Comparison of ENCODE assay signal across 24 mouse cellular contexts in genomic region chr4:51679097-51679496, GRCm38 (mm10).
A peak's percentile ranks its signal among the peaks of the same experiment; 100 is the strongest.
DNase-seq lines count a peak whose midpoint lies in the region; ATAC-seq and TF ChIP-seq lines count a peak whose summit lies in the region.
"Had no signal": no experiment of that assay in that cellular context is flagged by ENCODE, and none has a peak within 500 bp of the region (broad histone marks: within the 10 kb centered on the region; RNA-seq: fewer than 3 reads in every experiment).

No protein-coding gene starts in this region.

- no peak overlapping the region for H3K4me2 ChIP-seq in forebrain, embryonic 15.5 days (replicated peaks)
- H3K4me2 ChIP-seq in forebrain, embryonic 12.5 days, result no peak overlapping the region
- H3K4me2 ChIP-seq in forebrain, embryonic 16.5 days (ENCODE audit: low read length), result no peak overlapping the region
- H3K4me2 ChIP-seq: embryonic facial prominence, embryonic 15.5 days; heart, embryonic 13.5 days; hindbrain, embryonic 12.5 days had no signal

- H3K27me3 ChIP-seq in forebrain, embryonic 15.5 days, result no peaks in the 10 kb centered on the region
- no peaks in the 10 kb centered on the region for H3K27me3 ChIP-seq in forebrain, embryonic 12.5 days
- H3K27me3 ChIP-seq in forebrain, embryonic 16.5 days (replicated peaks; ENCODE audit: control insufficient read depth, insufficient read depth, low read length), result no peaks in the 10 kb centered on the region
- no peaks in the 10 kb centered on the region for H3K27me3 ChIP-seq in heart, adult 2 months (ENCODE audit: control insufficient read depth, insufficient read depth, low read length)
- H3K27me3 ChIP-seq: CH12.LX; embryonic facial prominence, embryonic 15.5 days; heart, embryonic 13.5 days; hindbrain, embryonic 12.5 days; Patski had no signal

- no peak overlapping the region for H3K4me3 ChIP-seq in forebrain, embryonic 15.5 days
- H3K4me3 ChIP-seq in forebrain, embryonic 12.5 days (replicated peaks), result no peak overlapping the region
- H3K4me3 ChIP-seq in forebrain, embryonic 16.5 days (replicated peaks; ENCODE audit: low read length), result no peak overlapping the region
- H3K4me3 ChIP-seq in heart, adult 2 months, result no peak overlapping the region
- H3K4me3 ChIP-seq: embryonic facial prominence, embryonic 15.5 days; erythroblast, embryonic 14.5 days; gastrocnemius, adult 2 months; heart, embryonic 13.5 days; hindbrain, embryonic 12.5 days had no signal

- no peak for TF ChIP-seq POLR2A in heart, adult 2 months (IDR thresholded peaks at IDR 0.05; ENCODE audit: insufficient read depth, low read depth, low read length)

- WGBS in forebrain, embryonic 15.5 days, result 33% methylated on average over 2 of the region's 2 CpGs
- 66% methylated on average over 2 of the region's 2 CpGs for WGBS in forebrain, embryonic 12.5 days
- 31% methylated on average over 2 of the region's 2 CpGs for WGBS in forebrain, embryonic 16.5 days
- 28% methylated on average over 2 of the region's 2 CpGs for WGBS in heart, adult 2 months

- H3K9ac ChIP-seq in forebrain, embryonic 15.5 days (replicated peaks), result no peak overlapping the region
- H3K9ac ChIP-seq in forebrain, embryonic 12.5 days, result no peak overlapping the region
- no peak overlapping the region for H3K9ac ChIP-seq in forebrain, embryonic 16.5 days (replicated peaks; ENCODE audit: low read depth, low read length)
- no peak overlapping the region for H3K9ac ChIP-seq in heart, adult 2 months (ENCODE audit: low read depth, low read length)
- H3K9ac ChIP-seq: embryonic facial prominence, embryonic 15.5 days; heart, embryonic 13.5 days; hindbrain, embryonic 12.5 days had no signal

- peak; percentile 26 for DNase-seq in brain, adult 2 months (ENCODE audit: low read depth, low spot score)
- DNase-seq in telencephalon, adult 2 months (ENCODE audit: low read depth, low spot score), result peak; percentile 18
- no peak for DNase-seq in heart, adult 2 months
- DNase-seq: adrenal gland, adult 2 months; adrenal gland, postnatal 25 days; cerebellum, adult 11 months; cerebellum, adult 8-10 months; cerebellum, postnatal 14 days; embryo, embryonic 11 days; gastrocnemius, adult 2 months; gastrocnemius, postnatal 25 days; heart, postnatal 36 days had no signal

- peak; percentile 76 for ATAC-seq in forebrain, embryonic 15.5 days (replicated peaks)
- ATAC-seq in forebrain, embryonic 12.5 days (ENCODE audit: low FRiP score), result no peak
- ATAC-seq in forebrain, embryonic 16.5 days, result peak; percentile 57
- ATAC-seq: activated CD4-positive, CD25-positive, alpha-beta regulatory T cell, adult 4 months; hindbrain, embryonic 16.5 days; inflammation-experienced regulatory T-cells, adult 6 months; Patski had no signal

- no peak for TF ChIP-seq CTCF in heart, adult 2 months (IDR thresholded peaks at IDR 0.05)

- H3K4me1 ChIP-seq in forebrain, embryonic 15.5 days, result no peaks in the 10 kb centered on the region
- no peaks in the 10 kb centered on the region for H3K4me1 ChIP-seq in forebrain, embryonic 12.5 days
- H3K4me1 ChIP-seq in forebrain, embryonic 16.5 days (replicated peaks; ENCODE audit: control insufficient read depth, insufficient read depth, low read length), result no peaks in the 10 kb centered on the region; the same call in 1 of the 2 replicates
- H3K4me1 ChIP-seq in heart, adult 2 months (ENCODE audit: control insufficient read depth, insufficient read depth, low read length), result no peaks in the 10 kb centered on the region
- H3K4me1 ChIP-seq: embryonic facial prominence, embryonic 15.5 days; heart, embryonic 13.5 days; hindbrain, embryonic 12.5 days had no signal

- intact Hi-C loops in heart, adult 2 months (cut with DNase I), result no loop called here

- no peaks in the 10 kb centered on the region for H3K9me3 ChIP-seq in forebrain, embryonic 15.5 days
- H3K9me3 ChIP-seq in forebrain, embryonic 12.5 days, result no peaks in the 10 kb centered on the region
- no peaks in the 10 kb centered on the region for H3K9me3 ChIP-seq in forebrain, embryonic 16.5 days (ENCODE audit: control insufficient read depth, low read length)
- H3K9me3 ChIP-seq: embryonic facial prominence, embryonic 15.5 days; heart, embryonic 13.5 days; hindbrain, embryonic 12.5 days had no signal

- no peaks in the 10 kb centered on the region for H3K36me3 ChIP-seq in forebrain, embryonic 15.5 days
- no peaks in the 10 kb centered on the region for H3K36me3 ChIP-seq in forebrain, embryonic 12.5 days (replicated peaks)
- H3K36me3 ChIP-seq in forebrain, embryonic 16.5 days (ENCODE audit: control insufficient read depth, insufficient read depth), result no peaks in the 10 kb centered on the region
- H3K36me3 ChIP-seq in heart, adult 2 months (ENCODE audit: control insufficient read depth, insufficient read depth, low read length), result no peaks in the 10 kb centered on the region
- H3K36me3 ChIP-seq: embryonic facial prominence, embryonic 15.5 days; heart, embryonic 13.5 days; hindbrain, embryonic 12.5 days had no signal

- no peak for TF ChIP-seq EP300 in heart, adult 2 months (IDR thresholded peaks at IDR 0.05; ENCODE audit: insufficient read depth, low read depth, low read length)

- H3K27ac ChIP-seq in forebrain, embryonic 15.5 days (replicated peaks), result no peak overlapping the region
- H3K27ac ChIP-seq in forebrain, embryonic 12.5 days, result no peak overlapping the region
- H3K27ac ChIP-seq in forebrain, embryonic 16.5 days (ENCODE audit: low read length), result no peak overlapping the region
- H3K27ac ChIP-seq in heart, adult 2 months, result no peak overlapping the region
- H3K27ac ChIP-seq: embryonic facial prominence, embryonic 15.5 days; gastrocnemius, adult 2 months; heart, embryonic 13.5 days; hindbrain, embryonic 12.5 days had no signal

- H3K79me2 ChIP-seq in heart, adult 2 months (replicated peaks; ENCODE audit: control insufficient read depth, insufficient read depth, low read length), result no peaks in the 10 kb centered on the region

Comparison
In these comparisons a context has a peak if more than half of its experiments do, and no peak if none do; other contexts are left out.
1. DNase-seq: peak in brain, adult 2 months (single experiment) and telencephalon, adult 2 months (single experiment); none in heart, adult 2 months (0 of 2).